Mouse (Mus musculus) ES-Bruce4 (cell line): ENCODE results near the gene Myh1.

Source experiments
- CTCF ChIP-seq: IDR thresholded peaks from one replicate; pipeline ENCODE4 v1.8.1; 2011; ENCODE audit warnings: low read depth, low read length
- EP300 ChIP-seq: IDR thresholded peaks from 2 replicates; pipeline ENCODE4 v1.6.1; 2011; ENCODE audit warnings: low read depth, low read length; ENCODE audit not compliant: insufficient read depth

DNA sequence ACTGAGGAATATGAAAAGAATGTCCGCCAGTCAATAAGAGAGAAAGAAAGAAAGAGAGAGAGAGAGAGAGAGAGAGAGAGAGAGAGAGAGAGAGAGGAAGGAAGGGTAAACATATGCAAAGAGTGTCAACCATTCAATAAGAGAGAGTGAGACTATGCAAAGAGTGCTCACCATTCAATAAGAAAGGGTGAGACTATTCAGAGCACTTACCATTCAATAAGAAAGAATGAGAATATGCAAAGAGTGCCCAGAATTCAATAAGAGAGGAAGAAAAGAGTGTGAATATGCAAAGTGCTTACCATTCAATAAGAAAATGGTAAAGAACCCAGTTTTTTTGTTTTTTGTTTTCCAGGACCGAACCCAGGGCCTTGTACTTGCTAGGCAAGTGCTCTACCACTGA lies 49.6 kb upstream of the Myh1 start:
- TF ChIP-seq EP300 (no peak), CTCF (no peak)
